Mouse (Mus musculus) cortical plate, adult 2 months (tissue): ENCODE data around the gene Fam78a.

Source experiments
- CTCF ChIP-seq: fragments of 200-500 bp; IDR thresholded peaks from 2 replicates; pipeline ENCODE4 v1.5.1; 2011; ENCODE audit warnings: mild to moderate bottlenecking, control low read depth, low read length; ENCODE audit not compliant: insufficient read depth; ENCODE audit errors: extremely low read depth
- POLR2A ChIP-seq: fragments of 200-500 bp; IDR thresholded peaks from 2 replicates; pipeline ENCODE4 v1.6.1; 2011; ENCODE audit warnings: mild to moderate bottlenecking, low read length, control low read depth; ENCODE audit not compliant: insufficient read depth; ENCODE audit errors: extremely low read depth

DNA sequence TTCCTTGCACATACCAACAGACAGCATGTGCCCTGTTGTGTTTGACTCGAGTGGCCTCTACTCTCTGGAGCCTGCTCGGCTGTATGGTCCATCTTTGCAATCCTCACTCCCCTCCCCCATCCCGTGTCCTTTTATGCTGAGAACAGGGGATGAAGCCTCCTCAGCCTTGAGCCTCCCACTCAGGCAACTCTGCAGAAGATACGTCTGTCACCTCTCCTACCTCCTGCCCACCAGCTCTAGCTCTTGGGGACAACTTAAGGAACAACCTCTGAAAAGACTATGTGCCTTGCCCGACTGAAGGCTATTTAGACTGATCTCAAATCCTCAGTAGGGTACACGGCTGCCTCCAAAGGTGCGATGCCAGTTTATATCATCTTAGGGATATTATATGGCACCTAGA, 18.9 kb upstream of the Fam78a start:
- TF ChIP-seq CTCF, result no peak
- TF ChIP-seq POLR2A, result no peak
